Mouse (Mus musculus): ENCODE measurements around the gene Irf2bpl. TPM values are rescaled to one million over a fixed set of nuclear protein-coding genes. Genes with fewer than 3 reads are reported as not detected.

Irf2bpl gene
- polyA plus RNA-seq, 1 experiment from 2014 or later = 18.2 TPM

GRCm38 (mm10) chr12:86853516-86853915 lies 31.1 kb downstream of the Irf2bpl start:
- H3K4me1 ChIP-seq (ENCODE audit: control insufficient read depth, insufficient read depth, low read length) = peaks cover 11% of the 10 kb centered on the region; the same call in 1 of the 2 replicates
- no peak overlapping the region for H3K4me2 ChIP-seq (replicated peaks; ENCODE audit: low read depth, low read length)
- H3K9me3 ChIP-seq (ENCODE audit: control insufficient read depth, low read depth, low read length) = no peaks in the 10 kb centered on the region
- no peaks in the 10 kb centered on the region for H3K27me3 ChIP-seq (ENCODE audit: control insufficient read depth, insufficient read depth, low read length)
- no peak for ATAC-seq (ENCODE audit: insufficient number of reproducible peaks, insufficient read depth, low FRiP score, low read depth)
- no peak overlapping the region for H3K27ac ChIP-seq (ENCODE audit: low read length)
- H3K4me3 ChIP-seq (ENCODE audit: low read depth, low read length) = no peak overlapping the region
- 82% methylated on average over 1 of the region's 1 CpGs for WGBS
- no peak overlapping the region for H3K9ac ChIP-seq (replicated peaks; ENCODE audit: low read depth, low read length)
- H3K36me3 ChIP-seq (ENCODE audit: control insufficient read depth, insufficient read depth, low read length) = no peaks in the 10 kb centered on the region

- H3K4me3 ChIP-seq (ENCODE audit: low read depth, low read length) = no peak overlapping the region
- ATAC-seq (ENCODE audit: insufficient number of reproducible peaks, insufficient read depth, low FRiP score, low read depth) = no peak
- peaks cover 11% of the 10 kb centered on the region; the same call in 1 of the 2 replicates for H3K4me1 ChIP-seq (ENCODE audit: control insufficient read depth, insufficient read depth, low read length)
- H3K4me2 ChIP-seq (replicated peaks; ENCODE audit: low read depth, low read length) = no peak overlapping the region
- no peaks in the 10 kb centered on the region for H3K9me3 ChIP-seq (ENCODE audit: control insufficient read depth, low read depth, low read length)
- H3K27ac ChIP-seq (ENCODE audit: low read length) = no peak overlapping the region
- no peaks in the 10 kb centered on the region for H3K36me3 ChIP-seq (ENCODE audit: control insufficient read depth, insufficient read depth, low read length)
- no peaks in the 10 kb centered on the region for H3K27me3 ChIP-seq (ENCODE audit: control insufficient read depth, insufficient read depth, low read length)
- no peak overlapping the region for H3K9ac ChIP-seq (replicated peaks; ENCODE audit: low read depth, low read length)
Measured at GRCm38 (mm10) chr12:86851313-86851712, 33.3 kb downstream of the Irf2bpl start.

- no peak overlapping the region for H3K4me2 ChIP-seq (replicated peaks; ENCODE audit: low read depth, low read length)
- no peaks in the 10 kb centered on the region for H3K36me3 ChIP-seq (ENCODE audit: control insufficient read depth, insufficient read depth, low read length)
- H3K9me3 ChIP-seq (ENCODE audit: control insufficient read depth, low read depth, low read length) = no peaks in the 10 kb centered on the region
- no peak overlapping the region for H3K4me3 ChIP-seq (ENCODE audit: low read depth, low read length)
- 83% methylated on average over 5 of the region's 5 CpGs for WGBS
- H3K4me1 ChIP-seq (ENCODE audit: control insufficient read depth, insufficient read depth, low read length) = peaks cover 6% of the 10 kb centered on the region; the same call in 1 of the 2 replicates
- H3K27ac ChIP-seq (ENCODE audit: low read length) = no peak overlapping the region
- no peak overlapping the region for H3K9ac ChIP-seq (replicated peaks; ENCODE audit: low read depth, low read length)
- no peak for ATAC-seq (ENCODE audit: insufficient number of reproducible peaks, insufficient read depth, low FRiP score, low read depth)
- H3K27me3 ChIP-seq (ENCODE audit: control insufficient read depth, insufficient read depth, low read length) = no peaks in the 10 kb centered on the region
Measured at GRCm38 (mm10) chr12:86850746-86851145, 33.9 kb downstream of the Irf2bpl start.

- no peaks in the 10 kb centered on the region for H3K9me3 ChIP-seq (ENCODE audit: control insufficient read depth, low read depth, low read length)
- no peak overlapping the region for H3K4me3 ChIP-seq (ENCODE audit: low read depth, low read length)
- H3K27me3 ChIP-seq (ENCODE audit: control insufficient read depth, insufficient read depth, low read length) = no peaks in the 10 kb centered on the region
- no peak overlapping the region for H3K9ac ChIP-seq (replicated peaks; ENCODE audit: low read depth, low read length)
- ATAC-seq (ENCODE audit: insufficient number of reproducible peaks, insufficient read depth, low FRiP score, low read depth) = no peak
- H3K27ac ChIP-seq (ENCODE audit: low read length) = no peak overlapping the region
- H3K36me3 ChIP-seq (ENCODE audit: control insufficient read depth, insufficient read depth, low read length) = no peaks in the 10 kb centered on the region
- no peaks in the 10 kb centered on the region; the same call in 1 of the 2 replicates for H3K4me1 ChIP-seq (ENCODE audit: control insufficient read depth, insufficient read depth, low read length)
- no peak overlapping the region for H3K4me2 ChIP-seq (replicated peaks; ENCODE audit: low read depth, low read length)
- 59% methylated on average over 10 of the region's 10 CpGs for whole genome bisulfite sequencing
Measured at GRCm38 (mm10) chr12:86849945-86850626, 34.5 kb downstream of the Irf2bpl start.

GRCm38 (mm10) chr12:86842866-86843459 lies 41.6 kb downstream of the Irf2bpl start:
- H3K36me3 ChIP-seq (ENCODE audit: control insufficient read depth, insufficient read depth, low read length) = no peaks in the 10 kb centered on the region
- H3K4me3 ChIP-seq (ENCODE audit: low read depth, low read length) = no peak overlapping the region
- H3K4me1 ChIP-seq (ENCODE audit: control insufficient read depth, insufficient read depth, low read length) = peaks cover 22% of the 10 kb centered on the region
- H3K9me3 ChIP-seq (ENCODE audit: control insufficient read depth, low read depth, low read length) = no peaks in the 10 kb centered on the region
- H3K9ac ChIP-seq (replicated peaks; ENCODE audit: low read depth, low read length) = no peak overlapping the region
- no peak for ATAC-seq (ENCODE audit: insufficient number of reproducible peaks, insufficient read depth, low FRiP score, low read depth)
- 20% methylated on average over 15 of the region's 15 CpGs for WGBS
- no peak overlapping the region for H3K4me2 ChIP-seq (replicated peaks; ENCODE audit: low read depth, low read length)
- no peaks in the 10 kb centered on the region for H3K27me3 ChIP-seq (ENCODE audit: control insufficient read depth, insufficient read depth, low read length)
- H3K27ac ChIP-seq (ENCODE audit: low read length) = no peak overlapping the region

- Histone ChIP-seq H3K27me3 (ENCODE audit: control insufficient read depth, insufficient read depth, low read length) (no peaks in the 10 kb centered on the region), H3K4me3 (ENCODE audit: low read depth, low read length) (no peak overlapping the region), H3K36me3 (ENCODE audit: control insufficient read depth, insufficient read depth, low read length) (no peaks in the 10 kb centered on the region), H3K4me1 (ENCODE audit: control insufficient read depth, insufficient read depth, low read length) (peaks cover 32% of the 10 kb centered on the region), H3K4me2 (replicated peaks; ENCODE audit: low read depth, low read length) (no peak overlapping the region), H3K9ac (replicated peaks; ENCODE audit: low read depth, low read length) (no peak overlapping the region), H3K27ac (ENCODE audit: low read length) (no peak overlapping the region), H3K9me3 (ENCODE audit: control insufficient read depth, low read depth, low read length) (no peaks in the 10 kb centered on the region)
- ATAC-seq (ENCODE audit: insufficient number of reproducible peaks, insufficient read depth, low FRiP score, low read depth) = no peak
- 83% methylated on average over 4 of the region's 4 CpGs for WGBS
Measured at GRCm38 (mm10) chr12:86840526-86840925, 44.1 kb downstream of the Irf2bpl start.

- peak overlapping the region; percentile 61 for H3K27ac ChIP-seq (ENCODE audit: low read length)
- H3K27me3 ChIP-seq (ENCODE audit: control insufficient read depth, insufficient read depth, low read length) = no peaks in the 10 kb centered on the region
- H3K9ac ChIP-seq (replicated peaks; ENCODE audit: low read depth, low read length) = no peak overlapping the region
- WGBS = 50% methylated on average over 2 of the region's 2 CpGs
- peaks cover 36% of the 10 kb centered on the region for H3K4me1 ChIP-seq (ENCODE audit: control insufficient read depth, insufficient read depth, low read length)
- no peak for ATAC-seq (ENCODE audit: insufficient number of reproducible peaks, insufficient read depth, low FRiP score, low read depth)
- H3K4me2 ChIP-seq (replicated peaks; ENCODE audit: low read depth, low read length) = no peak overlapping the region
- no peak overlapping the region for H3K4me3 ChIP-seq (ENCODE audit: low read depth, low read length)
- H3K9me3 ChIP-seq (ENCODE audit: control insufficient read depth, low read depth, low read length) = no peaks in the 10 kb centered on the region
- no peaks in the 10 kb centered on the region for H3K36me3 ChIP-seq (ENCODE audit: control insufficient read depth, insufficient read depth, low read length)
Measured at GRCm38 (mm10) chr12:86838181-86838580, 46.4 kb downstream of the Irf2bpl start.

GRCm38 (mm10) chr12:86836431-86837047 lies 48.1 kb downstream of the Irf2bpl start:
- ATAC-seq (ENCODE audit: insufficient number of reproducible peaks, insufficient read depth, low FRiP score, low read depth) = peak; percentile 88
- WGBS = 14% methylated on average over 23 of the region's 23 CpGs
- Histone ChIP-seq H3K9me3 (ENCODE audit: control insufficient read depth, low read depth, low read length) (no peaks in the 10 kb centered on the region), H3K36me3 (ENCODE audit: control insufficient read depth, insufficient read depth, low read length) (no peaks in the 10 kb centered on the region), H3K4me1 (ENCODE audit: control insufficient read depth, insufficient read depth, low read length) (peaks cover 43% of the 10 kb centered on the region), H3K27me3 (ENCODE audit: control insufficient read depth, insufficient read depth, low read length) (no peaks in the 10 kb centered on the region), H3K27ac (ENCODE audit: low read length) (peak overlapping the region; percentile 82), H3K4me3 (ENCODE audit: low read depth, low read length) (peak overlapping the region; percentile 5; the same call in 1 of the 2 replicates), H3K9ac (replicated peaks; ENCODE audit: low read depth, low read length) (no peak overlapping the region), H3K4me2 (replicated peaks; ENCODE audit: low read depth, low read length) (peak overlapping the region; percentile 30)
